Mouse (Mus musculus): Measurements from ENCODE around the gene Sys1. TPM values are rescaled to one million over a fixed set of nuclear protein-coding genes. Genes with fewer than 3 reads are reported as not detected.

Sys1 gene
- 63.3 and 68.3 TPM in 2 replicates for polyA plus RNA-seq (2014; fragmentation: Nextera tagmentation; extraction: Ambion mirVana)

- Histone ChIP-seq H3K27ac (replicated peaks; ENCODE audit: low read depth, low read length) (0 out of 2 replicates have a peak within 1 kb of the TSS, but pooled peaks have one; percentile 8), H3K27me3 (replicated peaks; ENCODE audit: control insufficient read depth, insufficient read depth, low read length) (no peaks in the 10 kb centered on the region), H3K4me1 (ENCODE audit: control insufficient read depth, insufficient read depth, low read length) (peaks cover 23% of the 10 kb centered on the region), H3K36me3 (ENCODE audit: control insufficient read depth, insufficient read depth, low read length) (no peaks in the 10 kb centered on the region), H3K4me3 (ENCODE audit: low read depth, low read length) (0 out of 2 replicates have a peak within 1 kb of the TSS, but pooled peaks have one; percentile 1), H3K9ac (ENCODE audit: low read depth, low read length) (no peak within 1 kb of the TSS), H3K9me3 (ENCODE audit: control insufficient read depth, low read length) (no peaks in the 10 kb centered on the region), H3K4me2 (ENCODE audit: low read depth, low read length) (peak within 1 kb of the TSS; percentile 35)
- 8% methylated on average over 7 of the region's 7 CpGs for WGBS
- DNase-seq (ENCODE audit: low spot score): peak; percentile 39
- ATAC-seq (ENCODE audit: low read depth): no peak
Measured at GRCm38 (mm10) chr2:164456864-164457300, at the start of gene Sys1. Sys1 (plus strand) TSS chr2:164456964.

- Histone ChIP-seq H3K4me1 (ENCODE audit: control insufficient read depth, insufficient read depth, low read length) (peaks cover 5% of the 10 kb centered on the region; the same call in 1 of the 2 replicates), H3K4me2 (ENCODE audit: low read depth, low read length) (0 out of 2 replicates have a peak overlapping the region, but pooled peaks have one; percentile 5), H3K9ac (ENCODE audit: low read depth, low read length) (no peak overlapping the region; the same call in 1 of the 2 replicates), H3K9me3 (ENCODE audit: control insufficient read depth, low read length) (no peaks in the 10 kb centered on the region), H3K4me3 (ENCODE audit: low read depth, low read length) (no peak overlapping the region), H3K36me3 (ENCODE audit: control insufficient read depth, insufficient read depth, low read length) (no peaks in the 10 kb centered on the region), H3K27me3 (replicated peaks; ENCODE audit: control insufficient read depth, insufficient read depth, low read length) (peaks cover 80% of the 10 kb centered on the region), H3K27ac (replicated peaks; ENCODE audit: low read depth, low read length) (no peak overlapping the region)
- 0 out of 2 replicates have a peak, but pooled peaks have one; percentile 10 for ATAC-seq (ENCODE audit: low read depth)
- DNase-seq (ENCODE audit: low spot score): peak; percentile 72
- WGBS: 2% methylated on average over 22 of the region's 22 CpGs
Measured at GRCm38 (mm10) chr2:164407708-164408107, 49.1 kb upstream of the Sys1 start.

GRCm38 (mm10) chr2:164414167-164414566 lies 42.6 kb upstream of the Sys1 start:
- ATAC-seq (ENCODE audit: low read depth) (no peak), DNase-seq (ENCODE audit: low spot score) (no peak)
- Histone ChIP-seq H3K27ac (replicated peaks; ENCODE audit: low read depth, low read length) (no peak overlapping the region), H3K9me3 (ENCODE audit: control insufficient read depth, low read length) (no peaks in the 10 kb centered on the region), H3K36me3 (ENCODE audit: control insufficient read depth, insufficient read depth, low read length) (no peaks in the 10 kb centered on the region), H3K4me2 (ENCODE audit: low read depth, low read length) (peak overlapping the region; percentile 50), H3K4me1 (ENCODE audit: control insufficient read depth, insufficient read depth, low read length) (peaks cover 3% of the 10 kb centered on the region; the same call in 1 of the 2 replicates), H3K27me3 (replicated peaks; ENCODE audit: control insufficient read depth, insufficient read depth, low read length) (peaks cover 21% of the 10 kb centered on the region), H3K4me3 (ENCODE audit: low read depth, low read length) (peak overlapping the region; percentile 15; the same call in 1 of the 2 replicates), H3K9ac (ENCODE audit: low read depth, low read length) (peak overlapping the region; percentile 47)
- 24% methylated on average over 26 of the region's 28 CpGs for WGBS

GRCm38 (mm10) chr2:164414581-164414980 lies 42.2 kb upstream of the Sys1 start:
- no peak for ATAC-seq (ENCODE audit: low read depth)
- H3K36me3 ChIP-seq (ENCODE audit: control insufficient read depth, insufficient read depth, low read length): no peaks in the 10 kb centered on the region
- 66% methylated on average over 10 of the region's 10 CpGs for WGBS
- peak overlapping the region; percentile 47; the same call in 1 of the 2 replicates for H3K9ac ChIP-seq (ENCODE audit: low read depth, low read length)
- peak overlapping the region; percentile 50 for H3K4me2 ChIP-seq (ENCODE audit: low read depth, low read length)
- H3K27me3 ChIP-seq (replicated peaks; ENCODE audit: control insufficient read depth, insufficient read depth, low read length): peaks cover 17% of the 10 kb centered on the region
- peaks cover 3% of the 10 kb centered on the region; the same call in 1 of the 2 replicates for H3K4me1 ChIP-seq (ENCODE audit: control insufficient read depth, insufficient read depth, low read length)
- no peak overlapping the region for H3K27ac ChIP-seq (replicated peaks; ENCODE audit: low read depth, low read length)
- H3K4me3 ChIP-seq (ENCODE audit: low read depth, low read length): peak overlapping the region; percentile 15; the same call in 1 of the 2 replicates
- no peak for DNase-seq (ENCODE audit: low spot score)
- H3K9me3 ChIP-seq (ENCODE audit: control insufficient read depth, low read length): no peaks in the 10 kb centered on the region

- no peak overlapping the region for H3K4me2 ChIP-seq (ENCODE audit: low read depth, low read length)
- H3K27ac ChIP-seq (replicated peaks; ENCODE audit: low read depth, low read length): no peak overlapping the region
- ATAC-seq (ENCODE audit: low read depth) (no peak), DNase-seq (ENCODE audit: low spot score) (peak; percentile 42)
- H3K4me3 ChIP-seq (ENCODE audit: low read depth, low read length): no peak overlapping the region
- no peaks in the 10 kb centered on the region for H3K36me3 ChIP-seq (ENCODE audit: control insufficient read depth, insufficient read depth, low read length)
- H3K9me3 ChIP-seq (ENCODE audit: control insufficient read depth, low read length): no peaks in the 10 kb centered on the region
- H3K4me1 ChIP-seq (ENCODE audit: control insufficient read depth, insufficient read depth, low read length): peaks cover 3% of the 10 kb centered on the region; the same call in 1 of the 2 replicates
- WGBS: 1% methylated on average over 2 of the region's 2 CpGs
- H3K27me3 ChIP-seq (replicated peaks; ENCODE audit: control insufficient read depth, insufficient read depth, low read length): peaks cover 5% of the 10 kb centered on the region; the same call in 1 of the 2 replicates
- no peak overlapping the region for H3K9ac ChIP-seq (ENCODE audit: low read depth, low read length)
Measured at GRCm38 (mm10) chr2:164417198-164417597, 39.6 kb upstream of the Sys1 start.

GRCm38 (mm10) chr2:164418308-164418875 lies 38.4 kb upstream of the Sys1 start:
- Histone ChIP-seq H3K4me2 (ENCODE audit: low read depth, low read length) (no peak overlapping the region), H3K27me3 (replicated peaks; ENCODE audit: control insufficient read depth, insufficient read depth, low read length) (peaks cover 5% of the 10 kb centered on the region; the same call in 1 of the 2 replicates), H3K4me1 (ENCODE audit: control insufficient read depth, insufficient read depth, low read length) (peaks cover 3% of the 10 kb centered on the region; the same call in 1 of the 2 replicates), H3K9me3 (ENCODE audit: control insufficient read depth, low read length) (no peaks in the 10 kb centered on the region), H3K4me3 (ENCODE audit: low read depth, low read length) (no peak overlapping the region), H3K36me3 (ENCODE audit: control insufficient read depth, insufficient read depth, low read length) (0 out of 2 replicates have a peak, but pooled peaks cover 4% of the 10 kb centered on the region), H3K27ac (replicated peaks; ENCODE audit: low read depth, low read length) (no peak overlapping the region), H3K9ac (ENCODE audit: low read depth, low read length) (no peak overlapping the region)
- DNase-seq (ENCODE audit: low spot score): no peak
- WGBS: 19% methylated on average over 3 of the region's 3 CpGs
- no peak for ATAC-seq (ENCODE audit: low read depth)

- WGBS: 0% methylated on average over 3 of the region's 3 CpGs
- Histone ChIP-seq H3K4me2 (ENCODE audit: low read depth, low read length) (no peak overlapping the region), H3K9me3 (ENCODE audit: control insufficient read depth, low read length) (no peaks in the 10 kb centered on the region), H3K36me3 (ENCODE audit: control insufficient read depth, insufficient read depth, low read length) (peaks cover 13% of the 10 kb centered on the region; the same call in 1 of the 2 replicates), H3K27ac (replicated peaks; ENCODE audit: low read depth, low read length) (no peak overlapping the region), H3K4me3 (ENCODE audit: low read depth, low read length) (no peak overlapping the region), H3K27me3 (replicated peaks; ENCODE audit: control insufficient read depth, insufficient read depth, low read length) (no peaks in the 10 kb centered on the region), H3K9ac (ENCODE audit: low read depth, low read length) (no peak overlapping the region), H3K4me1 (ENCODE audit: control insufficient read depth, insufficient read depth, low read length) (no peaks in the 10 kb centered on the region)
- ATAC-seq (ENCODE audit: low read depth) (peak; percentile 26; the same call in 1 of the 2 replicates), DNase-seq (ENCODE audit: low spot score) (peak; percentile 45)
Measured at GRCm38 (mm10) chr2:164419489-164419888, 37.3 kb upstream of the Sys1 start.

GRCm38 (mm10) chr2:164421306-164421705 lies 35.5 kb upstream of the Sys1 start:
- H3K4me1 ChIP-seq (ENCODE audit: control insufficient read depth, insufficient read depth, low read length): no peaks in the 10 kb centered on the region
- no peak for DNase-seq (ENCODE audit: low spot score)
- peaks cover 28% of the 10 kb centered on the region for H3K36me3 ChIP-seq (ENCODE audit: control insufficient read depth, insufficient read depth, low read length)
- H3K9ac ChIP-seq (ENCODE audit: low read depth, low read length): no peak overlapping the region
- no peak for ATAC-seq (ENCODE audit: low read depth)
- WGBS: 80% methylated on average over 7 of the region's 7 CpGs
- H3K27me3 ChIP-seq (replicated peaks; ENCODE audit: control insufficient read depth, insufficient read depth, low read length): no peaks in the 10 kb centered on the region
- no peak overlapping the region for H3K4me2 ChIP-seq (ENCODE audit: low read depth, low read length)
- no peaks in the 10 kb centered on the region for H3K9me3 ChIP-seq (ENCODE audit: control insufficient read depth, low read length)
- H3K27ac ChIP-seq (replicated peaks; ENCODE audit: low read depth, low read length): no peak overlapping the region
- H3K4me3 ChIP-seq (ENCODE audit: low read depth, low read length): no peak overlapping the region

All from embryonic facial prominence, embryonic 14.5 days (tissue).